Mouse (Mus musculus) midbrain, embryonic 14.5 days (tissue): Measurements from ENCODE around the gene Cdkal1. TPM values are rescaled to one million over a fixed set of nuclear protein-coding genes. Genes with fewer than 3 reads are reported as not detected.

Experiments used
- ATAC-seq: fragments of 200-750 bp; cut with Nextera tagmentation; 2 replicates; pipeline ENCODE4 v1.8.0; 2017; ENCODE audit warnings: moderate number of reproducible peaks, moderate library complexity; ENCODE audit not compliant: low FRiP score, low TSS enrichment
- DNase-seq: peaks from one replicate; pipeline ENCODE4 v3.0.0-alpha.2; 2015
- H3K27ac ChIP-seq: fragments of 300-500 bp; sonication (generic); replicated peaks from 2 replicates; pipeline ENCODE4 v1.5.1; 2014; ENCODE audit warnings: mild to moderate bottlenecking, low read depth, low read length, moderate library complexity
- H3K27me3 ChIP-seq: fragments of 300-500 bp; sonication (generic); 2 replicates; pipeline ENCODE4 v1.6.1; 2014; ENCODE audit warnings: low read length, control low read depth, mixed read lengths; ENCODE audit not compliant: control insufficient read depth, insufficient read depth
- H3K36me3 ChIP-seq: fragments of 300-500 bp; sonication (generic); 2 replicates; pipeline ENCODE4 v1.6.1; 2014; ENCODE audit warnings: low read length, control low read depth; ENCODE audit not compliant: control insufficient read depth, insufficient read depth
- H3K4me1 ChIP-seq: fragments of 300-500 bp; sonication (generic); 2 replicates; pipeline ENCODE4 v1.6.1; 2014; ENCODE audit warnings: mild to moderate bottlenecking, antibody characterized with exemption, low read length, control low read depth; ENCODE audit not compliant: control insufficient read depth, insufficient read depth
- H3K4me2 ChIP-seq: fragments of 300-500 bp; sonication (generic); 2 replicates; pipeline ENCODE4 v1.6.1; 2014; ENCODE audit warnings: mild to moderate bottlenecking, low read length, moderate library complexity
- H3K4me3 ChIP-seq: fragments of 300-500 bp; sonication (generic); replicated peaks from 2 replicates; pipeline ENCODE4 v1.5.1; 2014; ENCODE audit warnings: low read depth, low read length
- H3K9ac ChIP-seq: fragments of 300-500 bp; sonication (generic); replicated peaks from 2 replicates; pipeline ENCODE4 v1.6.1; 2014; ENCODE audit warnings: mild to moderate bottlenecking, low read length, moderate library complexity
- H3K9me3 ChIP-seq: fragments of 300-500 bp; sonication (generic); 2 replicates; pipeline ENCODE4 v1.6.1; 2016; ENCODE audit warnings: low read length, control low read depth, mixed read lengths; ENCODE audit not compliant: control insufficient read depth
- WGBS: fragments of 180-500 bp; shearing (Covaris S2); extraction: QIAGEN DNeasy Blood & Tissue Kit; methylation state at CpG from one replicate; pipeline ENCODE4 v1.1.7; 2014; 5-methylcytosine and 5-hydroxymethylcytosine counted together
- polyA plus RNA-seq: library from polyadenylated mRNA; unstranded; fragments of >200 nt; fragmentation: Nextera tagmentation; extraction: Ambion mirVana; gene quantifications from 2 replicates; pipeline ENCODE4 v1.2.1, GENCODE M21; 2014

Gene Cdkal1
- polyA plus RNA-seq, 1 experiment from 2014 or later: 23.5 TPM

- H3K4me3 ChIP-seq: no peak overlapping the region
- H3K36me3 ChIP-seq: no peaks in the 10 kb centered on the region
- 46% methylated on average over 11 of the region's 11 CpGs for WGBS
- no peaks in the 10 kb centered on the region for H3K27me3 ChIP-seq
- H3K4me2 ChIP-seq: no peak overlapping the region
- H3K4me1 ChIP-seq: 0 out of 2 replicates have a peak, but pooled peaks cover 4% of the 10 kb centered on the region
- 0 out of 2 replicates have a peak, but pooled peaks have one; percentile 27 for ATAC-seq
- H3K27ac ChIP-seq: peak overlapping the region; percentile 46; the same call in 1 of the 2 replicates
- DNase-seq: peak; percentile 48
- H3K9ac ChIP-seq: no peak overlapping the region
- H3K9me3 ChIP-seq: no peaks in the 10 kb centered on the region
These were observed 591.3 kb downstream of the Cdkal1 start for GRCm38 (mm10) chr13:29264015-29264711.

GRCm38 (mm10) chr13:29262164-29262563 is 593.3 kb downstream of the Cdkal1 start:
- ATAC-seq: no peak
- WGBS: 88% methylated on average over 4 of the region's 4 CpGs
- Histone ChIP-seq H3K27me3 (no peaks in the 10 kb centered on the region), H3K27ac (no peak overlapping the region), H3K4me3 (no peak overlapping the region), H3K36me3 (no peaks in the 10 kb centered on the region), H3K9me3 (no peaks in the 10 kb centered on the region), H3K4me1 (0 out of 2 replicates have a peak, but pooled peaks cover 4% of the 10 kb centered on the region), H3K4me2 (no peak overlapping the region), H3K9ac (no peak overlapping the region)
- no peak for DNase-seq

GRCm38 (mm10) chr13:29248535-29248934 is 606.9 kb downstream of the Cdkal1 start:
- Histone ChIP-seq H3K9ac (no peak overlapping the region), H3K36me3 (no peaks in the 10 kb centered on the region), H3K4me1 (no peaks in the 10 kb centered on the region), H3K27me3 (no peaks in the 10 kb centered on the region), H3K4me2 (no peak overlapping the region), H3K27ac (no peak overlapping the region), H3K4me3 (no peak overlapping the region), H3K9me3 (no peaks in the 10 kb centered on the region)
- DNase-seq (no peak), ATAC-seq (no peak)
- WGBS: 79% methylated on average over 4 of the region's 4 CpGs

GRCm38 (mm10) chr13:29247800-29248199 is 607.7 kb downstream of the Cdkal1 start:
- Histone ChIP-seq H3K4me2 (no peak overlapping the region), H3K27ac (no peak overlapping the region), H3K9me3 (no peaks in the 10 kb centered on the region), H3K9ac (no peak overlapping the region), H3K27me3 (no peaks in the 10 kb centered on the region), H3K36me3 (no peaks in the 10 kb centered on the region), H3K4me1 (no peaks in the 10 kb centered on the region), H3K4me3 (no peak overlapping the region)
- no peak for DNase-seq
- ATAC-seq: no peak
- WGBS: 79% methylated on average over 3 of the region's 3 CpGs

GRCm38 (mm10) chr13:29235065-29235464 is 620.4 kb downstream of the Cdkal1 start:
- H3K4me1 ChIP-seq: no peaks in the 10 kb centered on the region
- H3K27me3 ChIP-seq: no peaks in the 10 kb centered on the region
- ATAC-seq: no peak
- DNase-seq: no peak
- 87% methylated on average over 4 of the region's 4 CpGs for WGBS
- no peaks in the 10 kb centered on the region for H3K36me3 ChIP-seq
- peaks cover 9% of the 10 kb centered on the region for H3K9me3 ChIP-seq
- no peak overlapping the region for H3K4me3 ChIP-seq
- H3K4me2 ChIP-seq: no peak overlapping the region
- no peak overlapping the region for H3K9ac ChIP-seq
- no peak overlapping the region for H3K27ac ChIP-seq

GRCm38 (mm10) chr13:29234442-29234841 is 621.0 kb downstream of the Cdkal1 start:
- WGBS: 91% methylated on average over 4 of the region's 4 CpGs
- no peak overlapping the region for H3K4me2 ChIP-seq
- no peaks in the 10 kb centered on the region for H3K27me3 ChIP-seq
- H3K4me3 ChIP-seq: no peak overlapping the region
- DNase-seq (no peak), ATAC-seq (no peak)
- no peak overlapping the region for H3K9ac ChIP-seq
- H3K27ac ChIP-seq: no peak overlapping the region
- no peaks in the 10 kb centered on the region for H3K4me1 ChIP-seq
- no peaks in the 10 kb centered on the region for H3K36me3 ChIP-seq
- peaks cover 9% of the 10 kb centered on the region for H3K9me3 ChIP-seq

- H3K36me3 ChIP-seq: no peaks in the 10 kb centered on the region
- DNase-seq: no peak
- no peaks in the 10 kb centered on the region for H3K4me1 ChIP-seq
- 95% methylated on average over 11 of the region's 11 CpGs for WGBS
- no peak overlapping the region for H3K4me3 ChIP-seq
- H3K9ac ChIP-seq: no peak overlapping the region
- H3K4me2 ChIP-seq: no peak overlapping the region
- H3K27me3 ChIP-seq: no peaks in the 10 kb centered on the region
- ATAC-seq: no peak
- no peak overlapping the region for H3K27ac ChIP-seq
- peaks cover 9% of the 10 kb centered on the region for H3K9me3 ChIP-seq
These were observed 621.5 kb downstream of the Cdkal1 start for GRCm38 (mm10) chr13:29233970-29234369.

- no peaks in the 10 kb centered on the region for H3K36me3 ChIP-seq
- H3K9me3 ChIP-seq: peaks cover 9% of the 10 kb centered on the region
- ATAC-seq: no peak
- 69% methylated on average over 4 of the region's 4 CpGs for WGBS
- DNase-seq: no peak
- no peak overlapping the region for H3K9ac ChIP-seq
- no peaks in the 10 kb centered on the region for H3K4me1 ChIP-seq
- H3K4me3 ChIP-seq: no peak overlapping the region
- no peaks in the 10 kb centered on the region for H3K27me3 ChIP-seq
- no peak overlapping the region for H3K4me2 ChIP-seq
- no peak overlapping the region for H3K27ac ChIP-seq
These were observed 622.8 kb downstream of the Cdkal1 start for GRCm38 (mm10) chr13:29232681-29233080.

GRCm38 (mm10) chr13:29224815-29225214 is 630.7 kb downstream of the Cdkal1 start:
- WGBS: 91% methylated on average over 5 of the region's 5 CpGs
- no peak for DNase-seq
- H3K36me3 ChIP-seq: no peaks in the 10 kb centered on the region
- H3K27me3 ChIP-seq: no peaks in the 10 kb centered on the region
- H3K27ac ChIP-seq: no peak overlapping the region
- H3K9me3 ChIP-seq: no peaks in the 10 kb centered on the region
- H3K4me2 ChIP-seq: no peak overlapping the region
- no peak for ATAC-seq
- no peak overlapping the region for H3K4me3 ChIP-seq
- peaks cover 17% of the 10 kb centered on the region for H3K4me1 ChIP-seq
- H3K9ac ChIP-seq: no peak overlapping the region
